ENCODE assay signal across 23 mouse cellular contexts in genomic region chr10:21369586-21369985, GRCm38 (mm10). TPM values are rescaled to one million over a fixed set of nuclear protein-coding genes. Genes with fewer than 3 reads are reported as not detected.
DNase-seq lines count a peak whose midpoint lies in the region; ATAC-seq and TF ChIP-seq lines count a peak whose summit lies in the region.
"Had no signal": no experiment of that assay in that cellular context is flagged by ENCODE, and none has a peak within 500 bp of the region (broad histone marks: within the 10 kb centered on the region; RNA-seq: fewer than 3 reads in every experiment).

No protein-coding gene starts in this region.

- no peaks in the 10 kb centered on the region for H3K27me3 ChIP-seq in kidney, adult 2 months (replicated peaks; ENCODE audit: control insufficient read depth, insufficient read depth, low read length)
- H3K27me3 ChIP-seq in kidney, postnatal 0 days (ENCODE audit: insufficient read depth, low read length), result no peaks in the 10 kb centered on the region
- H3K27me3 ChIP-seq in kidney, embryonic 14.5 days (ENCODE audit: control insufficient read depth, insufficient read depth, low read length), result no peaks in the 10 kb centered on the region
- H3K27me3 ChIP-seq: embryonic facial prominence, embryonic 13.5 days; embryonic facial prominence, embryonic 15.5 days; forebrain, embryonic 12.5 days had no signal

- H3K4me1 ChIP-seq in kidney, adult 2 months (ENCODE audit: control insufficient read depth, insufficient read depth, low read length), result peaks cover 8% of the 10 kb centered on the region; the same call in 1 of the 2 replicates
- H3K4me1 ChIP-seq in kidney, postnatal 0 days (replicated peaks; ENCODE audit: insufficient read depth, low read length), result no peaks in the 10 kb centered on the region
- H3K4me1 ChIP-seq in kidney, embryonic 14.5 days (ENCODE audit: control insufficient read depth, insufficient read depth, low read length), result no peaks in the 10 kb centered on the region
- H3K4me1 ChIP-seq: embryonic facial prominence, embryonic 13.5 days; embryonic facial prominence, embryonic 15.5 days; forebrain, embryonic 12.5 days had no signal

- H3K4me2 ChIP-seq in kidney, postnatal 0 days (ENCODE audit: low read length), result no peak overlapping the region
- H3K4me2 ChIP-seq in kidney, embryonic 14.5 days (replicated peaks; ENCODE audit: low read depth, low read length), result no peak overlapping the region
- H3K4me2 ChIP-seq: embryonic facial prominence, embryonic 13.5 days; embryonic facial prominence, embryonic 15.5 days; forebrain, embryonic 12.5 days had no signal

- 0 out of 2 replicates have a peak, but pooled peaks have one; percentile 29 for ATAC-seq in kidney, postnatal 0 days (replicated peaks; ENCODE audit: low FRiP score, low read depth)
- ATAC-seq in kidney, embryonic 14.5 days (ENCODE audit: low FRiP score, low TSS enrichment), result no peak
- ATAC-seq: forebrain, embryonic 14.5 days; forebrain, embryonic 16.5 days had no signal

- H3K36me3 ChIP-seq in kidney, adult 2 months (ENCODE audit: control insufficient read depth, insufficient read depth, low read length), result peaks cover 2% of the 10 kb centered on the region; the same call in 1 of the 2 replicates
- peaks cover 21% of the 10 kb centered on the region for H3K36me3 ChIP-seq in kidney, postnatal 0 days (ENCODE audit: insufficient read depth, low read length)
- peaks cover 26% of the 10 kb centered on the region; the same call in 1 of the 2 replicates for H3K36me3 ChIP-seq in kidney, embryonic 14.5 days (ENCODE audit: control insufficient read depth, insufficient read depth, low read length)

- no peak for TF ChIP-seq CTCF in kidney, adult 2 months (conservative IDR thresholded peaks at IDR 0.05; ENCODE audit: insufficient read depth, insufficient read length, low read depth, low read length)
- TF ChIP-seq CTCF in kidney, postnatal 0 days (IDR thresholded peaks at IDR 0.05; ENCODE audit: low read depth), result no peak

- no peaks in the 10 kb centered on the region for H3K9me3 ChIP-seq in kidney, postnatal 0 days (replicated peaks; ENCODE audit: low read length)
- H3K9me3 ChIP-seq in kidney, embryonic 14.5 days (ENCODE audit: control insufficient read depth, low read length), result no peaks in the 10 kb centered on the region
- H3K9me3 ChIP-seq: embryonic facial prominence, embryonic 13.5 days; embryonic facial prominence, embryonic 15.5 days; forebrain, embryonic 10.5 days; forebrain, embryonic 12.5 days had no signal

- no peak for TF ChIP-seq POLR2A in kidney, adult 2 months (IDR thresholded peaks at IDR 0.05; ENCODE audit: low read depth, low read length)

- peak; percentile 72 for DNase-seq in kidney, adult 2 months
- no peak for DNase-seq in kidney, postnatal 25 days
- no peak for DNase-seq in kidney, postnatal 0 days (ENCODE audit: low spot score)
- DNase-seq: adrenal gland, adult 2 months; adrenal gland, postnatal 10 days; adrenal gland, postnatal 25 days; cerebellum, adult 11 months; cerebellum, adult 18-20 months; cerebellum, adult 8-10 months; cerebellum, adult 9-11 months; cerebellum, postnatal 14 days; cerebellum, postnatal 36 days; embryo, embryonic 11 days had no signal

- 54% methylated on average over 2 of the region's 2 CpGs for WGBS in kidney, adult 2 months
- 94% methylated on average over 2 of the region's 2 CpGs for WGBS in kidney, postnatal 0 days
- 96% methylated on average over 2 of the region's 2 CpGs for WGBS in kidney, embryonic 14.5 days

- peak overlapping the region; percentile 32; the same call in 1 of the 2 replicates for H3K27ac ChIP-seq in kidney, adult 2 months (ENCODE audit: insufficient read depth, low read depth, low read length)
- no peak overlapping the region for H3K27ac ChIP-seq in kidney, postnatal 0 days
- H3K27ac ChIP-seq in kidney, embryonic 14.5 days (ENCODE audit: low read depth, low read length), result no peak overlapping the region
- H3K27ac ChIP-seq: embryonic facial prominence, embryonic 13.5 days; embryonic facial prominence, embryonic 15.5 days; forebrain, embryonic 10.5 days; forebrain, embryonic 12.5 days had no signal

- H3K4me3 ChIP-seq in kidney, adult 2 months (ENCODE audit: insufficient read depth, low read depth, low read length), result no peak overlapping the region
- H3K4me3 ChIP-seq in kidney, postnatal 0 days (replicated peaks; ENCODE audit: low read depth, low read length), result no peak overlapping the region
- H3K4me3 ChIP-seq in kidney, embryonic 14.5 days (ENCODE audit: low read length), result no peak overlapping the region
- H3K4me3 ChIP-seq: embryonic facial prominence, embryonic 13.5 days; embryonic facial prominence, embryonic 15.5 days; erythroblast, embryonic 14.5 days; forebrain, embryonic 10.5 days; forebrain, embryonic 12.5 days had no signal

- no peak overlapping the region for H3K9ac ChIP-seq in kidney, postnatal 0 days (ENCODE audit: low read depth, low read length)
- H3K9ac ChIP-seq in kidney, embryonic 14.5 days (ENCODE audit: low read depth, low read length), result no peak overlapping the region
- H3K9ac ChIP-seq: embryonic facial prominence, embryonic 13.5 days; embryonic facial prominence, embryonic 15.5 days; forebrain, embryonic 12.5 days had no signal

RNA-seq across cellular contexts. Expression of gene Aldh8a1, which starts 7.5 kb away (rescaled TPM):
- polyA plus RNA-seq in kidney, adult 2 months (2012; rRNA removed), result 238 and 267 TPM in 2 replicates
- 4.7 and 4.8 TPM in 2 replicates for polyA plus RNA-seq in kidney, postnatal 0 days (2015; fragmentation: Nextera tagmentation; extraction: Ambion mirVana)
- 0.30 and 0.72 TPM in 2 replicates for polyA plus RNA-seq in kidney, embryonic 14.5 days (2014; fragmentation: Nextera tagmentation; extraction: Ambion mirVana)
- polyA plus RNA-seq: adrenal gland, adult 2 months; C2C12; embryonic facial prominence, embryonic 11.5 days; embryonic facial prominence, embryonic 13.5 days; embryonic facial prominence, embryonic 15.5 days; erythroblast, embryonic 14.5 days; forebrain, embryonic 10.5 days; forebrain, embryonic 12.5 days; forebrain, embryonic 14.5 days; forebrain, embryonic 16.5 days had no signal

Comparison
In these comparisons a context has a peak if more than half of its experiments do, and no peak if none do; other contexts are left out.
1. RNA of gene Aldh8a1, which starts 7.5 kb away (polyA plus RNA-seq): 238 to 267 TPM in kidney, adult 2 months; 4.7 to 4.8 TPM in kidney, postnatal 0 days and 0.30 to 0.72 TPM in kidney, embryonic 14.5 days; every median in the first group is over 10 times any median in the second.